Mouse (Mus musculus) hindbrain, embryonic 15.5 days (tissue): ENCODE measurements at regions not wholly inside any gene's neighbourhood (a gene's known extent, or its start where the extent isn't known, plus 50 kb on each side); places are given as distances from the start of the nearest gene placed in this dataset.

Experiments
- ATAC-seq: fragments of 200-750 bp; cut with Nextera tagmentation; 2 replicates; pipeline ENCODE4 v1.8.0; 2017; ENCODE audit warnings: low read depth, moderate number of reproducible peaks, moderate TSS enrichment; ENCODE audit not compliant: low FRiP score
- H3K27ac ChIP-seq: fragments of 300-500 bp; sonication (generic); replicated peaks from 2 replicates; pipeline ENCODE4 v1.5.1; 2015; ENCODE audit warnings: mild to moderate bottlenecking, inconsistent platforms
- H3K27me3 ChIP-seq: fragments of 300-500 bp; sonication (generic); 2 replicates; pipeline ENCODE4 v1.6.1; 2015; ENCODE audit warnings: control low read depth, inconsistent platforms
- H3K36me3 ChIP-seq: fragments of 300-500 bp; sonication (generic); 2 replicates; pipeline ENCODE4 v1.6.1; 2015; ENCODE audit warnings: control low read depth, inconsistent platforms
- H3K4me1 ChIP-seq: fragments of 300-500 bp; sonication (generic); replicated peaks from 2 replicates; pipeline ENCODE4 v1.6.1; 2015; ENCODE audit warnings: control low read depth, inconsistent platforms
- H3K4me2 ChIP-seq: fragments of 300-500 bp; sonication (generic); 2 replicates; pipeline ENCODE4 v1.6.1; 2015; ENCODE audit warnings: moderate library complexity, mild to moderate bottlenecking, inconsistent platforms
- H3K4me3 ChIP-seq: fragments of 300-500 bp; sonication (generic); 2 replicates; pipeline ENCODE4 v1.5.1; 2015; ENCODE audit warnings: mild to moderate bottlenecking, inconsistent platforms
- H3K9ac ChIP-seq: fragments of 300-500 bp; sonication (generic); 2 replicates; pipeline ENCODE4 v1.6.1; 2015; ENCODE audit warnings: inconsistent platforms
- H3K9me3 ChIP-seq: fragments of 300-500 bp; sonication (generic); 2 replicates; pipeline ENCODE4 v1.6.1; 2016; ENCODE audit warnings: control low read depth, inconsistent platforms
- WGBS: fragments of 180-500 bp; shearing (Covaris S2); methylation state at CpG from one replicate; pipeline ENCODE4 v1.1.7; 2015; 5-methylcytosine and 5-hydroxymethylcytosine counted together

- Histone ChIP-seq H3K27ac (peak overlapping the region; percentile 25), H3K9me3 (no peaks in the 10 kb centered on the region), H3K4me3 (no peak overlapping the region), H3K4me2 (no peak overlapping the region), H3K27me3 (no peaks in the 10 kb centered on the region), H3K36me3 (no peaks in the 10 kb centered on the region), H3K4me1 (peaks cover 20% of the 10 kb centered on the region), H3K9ac (no peak overlapping the region)
- 72% methylated on average over 9 of the region's 9 CpGs for WGBS
- no peak for ATAC-seq
Observed at GRCm38 (mm10) chr14:31930367-31930766, 98.4 kb upstream of the Galnt15 start.

- no peaks in the 10 kb centered on the region for H3K27me3 ChIP-seq
- H3K4me2 ChIP-seq, result no peak overlapping the region
- 83% methylated on average over 5 of the region's 5 CpGs for WGBS
- peaks cover 21% of the 10 kb centered on the region for H3K4me1 ChIP-seq
- no peak overlapping the region for H3K9ac ChIP-seq
- no peak overlapping the region for H3K27ac ChIP-seq
- no peak for ATAC-seq
- H3K4me3 ChIP-seq, result no peak overlapping the region
- no peaks in the 10 kb centered on the region for H3K9me3 ChIP-seq
- H3K36me3 ChIP-seq, result no peaks in the 10 kb centered on the region
Observed at GRCm38 (mm10) chr14:31931971-31932370, 96.8 kb upstream of the Galnt15 start.

GRCm38 (mm10) chr14:31933441-31933840, 95.3 kb upstream of the Galnt15 start:
- Histone ChIP-seq H3K4me1 (peaks cover 21% of the 10 kb centered on the region), H3K36me3 (no peaks in the 10 kb centered on the region), H3K9me3 (no peaks in the 10 kb centered on the region), H3K4me2 (peak overlapping the region; percentile 66), H3K9ac (peak overlapping the region; percentile 53), H3K27ac (peak overlapping the region; percentile 91), H3K27me3 (no peaks in the 10 kb centered on the region), H3K4me3 (peak overlapping the region; percentile 41)
- 1% methylated on average over 9 of the region's 9 CpGs for WGBS
- ATAC-seq, result peak; percentile 77

- Histone ChIP-seq H3K4me3 (peak overlapping the region; percentile 41), H3K36me3 (no peaks in the 10 kb centered on the region)
- WGBS, result 0% methylated on average over 12 of the region's 13 CpGs
Observed at GRCm38 (mm10) chr14:31933841-31934271, 94.9 kb upstream of the Galnt15 start.

GRCm38 (mm10) chr14:31934321-31934720, 94.5 kb upstream of the Galnt15 start:
- peak overlapping the region; percentile 53 for H3K9ac ChIP-seq
- H3K27ac ChIP-seq, result peak overlapping the region; percentile 91
- H3K4me3 ChIP-seq, result peak overlapping the region; percentile 41
- H3K4me2 ChIP-seq, result peak overlapping the region; percentile 66
- no peaks in the 10 kb centered on the region for H3K36me3 ChIP-seq
- no peaks in the 10 kb centered on the region for H3K27me3 ChIP-seq
- 0% methylated on average over 5 of the region's 6 CpGs for WGBS
- peaks cover 21% of the 10 kb centered on the region for H3K4me1 ChIP-seq
- ATAC-seq, result peak; percentile 80
- H3K9me3 ChIP-seq, result no peaks in the 10 kb centered on the region

More at GRCm38 (mm10) chr14:31933841-31934271, 94.9 kb upstream of the Galnt15 start:
- Histone ChIP-seq H3K9me3 (no peaks in the 10 kb centered on the region), H3K4me2 (peak overlapping the region; percentile 66), H3K27me3 (no peaks in the 10 kb centered on the region), H3K4me1 (peaks cover 21% of the 10 kb centered on the region), H3K9ac (peak overlapping the region; percentile 53), H3K27ac (peak overlapping the region; percentile 91)
- ATAC-seq, result peak; percentile 96

- peak overlapping the region; percentile 91 for H3K27ac ChIP-seq
- peak overlapping the region; percentile 66 for H3K4me2 ChIP-seq
- H3K36me3 ChIP-seq, result no peaks in the 10 kb centered on the region
- H3K27me3 ChIP-seq, result no peaks in the 10 kb centered on the region
- H3K4me1 ChIP-seq, result peaks cover 21% of the 10 kb centered on the region
- no peaks in the 10 kb centered on the region for H3K9me3 ChIP-seq
- peak overlapping the region; percentile 41 for H3K4me3 ChIP-seq
- WGBS, result 11% methylated on average over 3 of the region's 3 CpGs
- ATAC-seq, result no peak
- 0 out of 2 replicates have a peak overlapping the region, but pooled peaks have one; percentile 53 for H3K9ac ChIP-seq
Observed at GRCm38 (mm10) chr14:31934771-31935170, 94.0 kb upstream of the Galnt15 start.

GRCm38 (mm10) chr14:31935411-31935810, 93.4 kb upstream of the Galnt15 start:
- no peak overlapping the region for H3K9ac ChIP-seq
- H3K27me3 ChIP-seq, result no peaks in the 10 kb centered on the region
- ATAC-seq, result no peak
- no peaks in the 10 kb centered on the region for H3K9me3 ChIP-seq
- no peak overlapping the region for H3K4me3 ChIP-seq
- WGBS, result 65% methylated on average over 3 of the region's 3 CpGs
- no peak overlapping the region; the same call in 1 of the 2 replicates for H3K4me2 ChIP-seq
- peaks cover 21% of the 10 kb centered on the region for H3K4me1 ChIP-seq
- no peaks in the 10 kb centered on the region for H3K36me3 ChIP-seq
- H3K27ac ChIP-seq, result peak overlapping the region; percentile 91

- Histone ChIP-seq H3K4me3 (no peak overlapping the region), H3K9me3 (no peaks in the 10 kb centered on the region), H3K27ac (no peak overlapping the region), H3K36me3 (no peaks in the 10 kb centered on the region), H3K4me2 (no peak overlapping the region), H3K27me3 (no peaks in the 10 kb centered on the region), H3K4me1 (peaks cover 21% of the 10 kb centered on the region), H3K9ac (no peak overlapping the region)
- ATAC-seq, result no peak
- WGBS, result 87% methylated on average over 3 of the region's 3 CpGs
Observed at GRCm38 (mm10) chr14:31936581-31936980, 92.2 kb upstream of the Galnt15 start.

GRCm38 (mm10) chr14:31940900-31941299, 87.9 kb upstream of the Galnt15 start:
- Histone ChIP-seq H3K4me2 (no peak overlapping the region), H3K4me3 (no peak overlapping the region), H3K4me1 (no peaks in the 10 kb centered on the region), H3K27ac (no peak overlapping the region), H3K9me3 (no peaks in the 10 kb centered on the region), H3K9ac (no peak overlapping the region), H3K36me3 (no peaks in the 10 kb centered on the region), H3K27me3 (no peaks in the 10 kb centered on the region)
- 88% methylated on average over 6 of the region's 6 CpGs for WGBS
- no peak for ATAC-seq

- Histone ChIP-seq H3K36me3 (no peaks in the 10 kb centered on the region), H3K9me3 (no peaks in the 10 kb centered on the region), H3K4me1 (no peaks in the 10 kb centered on the region), H3K27ac (no peak overlapping the region), H3K27me3 (no peaks in the 10 kb centered on the region), H3K9ac (no peak overlapping the region), H3K4me3 (no peak overlapping the region), H3K4me2 (no peak overlapping the region)
- 0 out of 2 replicates have a peak, but pooled peaks have one; percentile 38 for ATAC-seq
- WGBS, result 69% methylated on average over 3 of the region's 3 CpGs
Observed at GRCm38 (mm10) chr14:31942266-31942960, 86.4 kb upstream of the Galnt15 start.

- Histone ChIP-seq H3K36me3 (no peaks in the 10 kb centered on the region), H3K9me3 (no peaks in the 10 kb centered on the region), H3K27me3 (no peaks in the 10 kb centered on the region), H3K9ac (no peak overlapping the region), H3K4me1 (no peaks in the 10 kb centered on the region), H3K4me2 (no peak overlapping the region), H3K27ac (no peak overlapping the region), H3K4me3 (no peak overlapping the region)
- WGBS, result 90% methylated on average over 6 of the region's 6 CpGs
- ATAC-seq, result no peak
Observed at GRCm38 (mm10) chr14:31944682-31945081, 84.1 kb upstream of the Galnt15 start.

- H3K4me3 ChIP-seq, result no peak overlapping the region
- H3K9ac ChIP-seq, result no peak overlapping the region
- no peak overlapping the region for H3K27ac ChIP-seq
- no peaks in the 10 kb centered on the region for H3K4me1 ChIP-seq
- H3K27me3 ChIP-seq, result no peaks in the 10 kb centered on the region
- no peak for ATAC-seq
- WGBS, result 69% methylated on average over 7 of the region's 7 CpGs
- H3K9me3 ChIP-seq, result no peaks in the 10 kb centered on the region
- no peak overlapping the region for H3K4me2 ChIP-seq
- no peaks in the 10 kb centered on the region for H3K36me3 ChIP-seq
Observed at GRCm38 (mm10) chr14:31945125-31945524, 83.7 kb upstream of the Galnt15 start.
